Mouse (Mus musculus): ENCODE data around the gene Gm49354. TPM values are rescaled to one million over a fixed set of nuclear protein-coding genes. Genes with fewer than 3 reads are reported as not detected.
A peak's percentile ranks its signal among the peaks of the same experiment; 100 is the strongest.
"Not testable (repeated sequence)": the region's sequence is repeated elsewhere in the genome, so short reads cannot be mapped to it uniquely, and the experiment has no call there.

The Gm49354 gene
- polyA plus RNA-seq, 1 experiment from 2014 or later = not detected

- Histone ChIP-seq H3K36me3 (peaks cover 22% of the 10 kb centered on the region), H3K4me1 (replicated peaks) (peaks cover 6% of the 10 kb centered on the region; the same call in 1 of the 2 replicates), H3K9me3 (no peaks in the 10 kb centered on the region), H3K4me3 (no peak overlapping the region), H3K27ac (no peak overlapping the region), H3K27me3 (ENCODE audit: insufficient read depth, poor library complexity, severe bottlenecking) (no peaks in the 10 kb centered on the region)
- WGBS = 80% methylated on average over 12 of the region's 12 CpGs
- no peak for DNase-seq (ENCODE audit: low spot score)
Observed at GRCm38 (mm10) chr13:59750310-59750709, 31.7 kb downstream of the Gm49354 start.

GRCm38 (mm10) chr13:59746711-59747110, 35.3 kb downstream of the Gm49354 start, which contains the start of gene 1700014D04Rik:
TSS of gene 1700014D04Rik (minus strand) at chr13:59746752.
- no peak for DNase-seq (ENCODE audit: low spot score)
- no peak within 1 kb of the TSS for H3K27ac ChIP-seq
- no peaks in the 10 kb centered on the region for H3K27me3 ChIP-seq (ENCODE audit: insufficient read depth, poor library complexity, severe bottlenecking)
- H3K4me1 ChIP-seq (replicated peaks) = peaks cover 6% of the 10 kb centered on the region; the same call in 1 of the 2 replicates
- no peaks in the 10 kb centered on the region for H3K9me3 ChIP-seq
- H3K4me3 ChIP-seq = no peak within 1 kb of the TSS
- no peaks in the 10 kb centered on the region for H3K36me3 ChIP-seq
- WGBS = 83% methylated on average over 9 of the region's 9 CpGs

- Histone ChIP-seq H3K9me3 (no peaks in the 10 kb centered on the region), H3K4me3 (no peak overlapping the region), H3K36me3 (no peaks in the 10 kb centered on the region), H3K4me1 (replicated peaks) (peaks cover 6% of the 10 kb centered on the region; the same call in 1 of the 2 replicates), H3K27ac (no peak overlapping the region), H3K27me3 (ENCODE audit: insufficient read depth, poor library complexity, severe bottlenecking) (no peaks in the 10 kb centered on the region)
- DNase-seq (ENCODE audit: low spot score) = no peak
- WGBS = 77% methylated on average over 6 of the region's 6 CpGs
Observed at GRCm38 (mm10) chr13:59746164-59746563, 35.9 kb downstream of the Gm49354 start.

GRCm38 (mm10) chr13:59745462-59745861, 36.6 kb downstream of the Gm49354 start:
- Histone ChIP-seq H3K4me3 (no peak overlapping the region), H3K9me3 (no peaks in the 10 kb centered on the region), H3K4me1 (replicated peaks) (peaks cover 6% of the 10 kb centered on the region; the same call in 1 of the 2 replicates), H3K27me3 (ENCODE audit: insufficient read depth, poor library complexity, severe bottlenecking) (no peaks in the 10 kb centered on the region), H3K36me3 (no peaks in the 10 kb centered on the region), H3K27ac (no peak overlapping the region)
- 90% methylated on average over 6 of the region's 6 CpGs for WGBS
- no peak for DNase-seq (ENCODE audit: low spot score)

GRCm38 (mm10) chr13:59741697-59742096, 40.3 kb downstream of the Gm49354 start:
- no peak for DNase-seq (ENCODE audit: low spot score)
- Histone ChIP-seq H3K4me1 (replicated peaks) (peaks cover 2% of the 10 kb centered on the region; the same call in 1 of the 2 replicates), H3K27me3 (ENCODE audit: insufficient read depth, poor library complexity, severe bottlenecking) (no peaks in the 10 kb centered on the region), H3K27ac (no peak overlapping the region), H3K36me3 (no peaks in the 10 kb centered on the region), H3K4me3 (no peak overlapping the region), H3K9me3 (no peaks in the 10 kb centered on the region)
- 83% methylated on average over 10 of the region's 10 CpGs for WGBS

- no peak overlapping the region for H3K4me3 ChIP-seq
- H3K27ac ChIP-seq = no peak overlapping the region
- H3K9me3 ChIP-seq = no peaks in the 10 kb centered on the region
- no peak for DNase-seq (ENCODE audit: low spot score)
- H3K27me3 ChIP-seq (ENCODE audit: insufficient read depth, poor library complexity, severe bottlenecking) = no peaks in the 10 kb centered on the region
- no peaks in the 10 kb centered on the region for H3K36me3 ChIP-seq
- 91% methylated on average over 11 of the region's 11 CpGs for WGBS
- H3K4me1 ChIP-seq (replicated peaks) = no peaks in the 10 kb centered on the region
Observed at GRCm38 (mm10) chr13:59741096-59741495, 40.9 kb downstream of the Gm49354 start.

DNA sequence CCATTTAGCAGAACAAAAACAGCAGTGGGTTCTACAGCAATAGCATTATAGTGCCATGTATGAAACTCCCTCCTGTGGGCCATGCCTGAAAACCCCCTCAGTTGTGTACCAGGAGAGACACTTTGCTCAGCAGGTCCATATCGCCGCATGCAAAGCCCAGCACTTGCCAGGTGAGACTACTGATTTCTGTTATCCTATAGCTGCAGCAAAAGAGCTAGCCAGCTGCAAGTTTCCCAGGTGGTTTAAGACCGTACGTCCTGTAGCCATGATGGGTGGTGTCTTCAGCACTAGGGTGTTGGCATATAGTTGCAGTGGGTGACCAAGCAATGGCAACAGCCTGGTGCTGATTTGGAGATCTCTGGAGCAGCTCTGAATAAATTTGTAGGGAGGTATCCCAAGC, 42.6 kb downstream of the Gm49354 start:
- Histone ChIP-seq H3K27ac (no peak overlapping the region), H3K4me3 (no peak overlapping the region), H3K27me3 (ENCODE audit: insufficient read depth, poor library complexity, severe bottlenecking) (no peaks in the 10 kb centered on the region), H3K9me3 (no peaks in the 10 kb centered on the region), H3K36me3 (no peaks in the 10 kb centered on the region), H3K4me1 (replicated peaks) (peaks cover 4% of the 10 kb centered on the region; the same call in 1 of the 2 replicates)
- no peak for DNase-seq (ENCODE audit: low spot score)
- WGBS = 93% methylated on average over 4 of the region's 4 CpGs

- 89% methylated on average over 2 of the region's 2 CpGs for WGBS
- Histone ChIP-seq H3K27me3 (ENCODE audit: insufficient read depth, poor library complexity, severe bottlenecking) (no peaks in the 10 kb centered on the region), H3K4me1 (replicated peaks) (peaks cover 4% of the 10 kb centered on the region; the same call in 1 of the 2 replicates), H3K4me3 (no peak overlapping the region), H3K27ac (no peak overlapping the region), H3K9me3 (no peaks in the 10 kb centered on the region), H3K36me3 (no peaks in the 10 kb centered on the region)
- no peak for DNase-seq (ENCODE audit: low spot score)
Observed at GRCm38 (mm10) chr13:59738455-59738854, 43.6 kb downstream of the Gm49354 start.

DNA sequence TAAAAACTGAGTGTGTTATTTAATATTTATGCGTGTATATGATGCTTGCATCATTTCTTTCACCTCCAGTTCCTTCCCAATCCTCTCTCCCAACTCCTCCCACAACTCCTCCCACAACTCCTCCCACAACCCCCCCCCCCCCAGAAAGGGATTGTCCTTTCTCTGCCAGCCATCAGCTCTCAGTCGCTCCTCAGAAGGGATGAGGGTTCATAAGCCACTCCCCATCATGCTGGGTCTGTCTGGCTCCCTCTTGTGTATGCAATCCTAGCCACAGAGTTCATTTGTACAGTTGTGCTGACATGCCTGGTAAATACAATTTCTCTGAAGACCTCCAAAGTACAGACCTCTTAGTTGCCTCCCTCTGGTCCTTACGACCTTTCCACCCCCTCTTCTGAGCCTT, 46.9 kb downstream of the Gm49354 start:
- WGBS = 31% methylated on average over 3 of the region's 3 CpGs
- Histone ChIP-seq H3K36me3 (no peaks in the 10 kb centered on the region), H3K4me3 (no peak overlapping the region), H3K9me3 (no peaks in the 10 kb centered on the region), H3K4me1 (replicated peaks) (peaks cover 4% of the 10 kb centered on the region; the same call in 1 of the 2 replicates), H3K27ac (no peak overlapping the region), H3K27me3 (ENCODE audit: insufficient read depth, poor library complexity, severe bottlenecking) (no peaks in the 10 kb centered on the region)
- peak; percentile 29 for DNase-seq (ENCODE audit: low spot score)

- H3K4me1 ChIP-seq (replicated peaks); DNase-seq (ENCODE audit: low spot score); H3K27ac ChIP-seq; H3K4me3 ChIP-seq; H3K9me3 ChIP-seq; H3K27me3 ChIP-seq (ENCODE audit: insufficient read depth, poor library complexity, severe bottlenecking); H3K36me3 ChIP-seq: not testable (repeated sequence)
- WGBS = 39% methylated on average over 6 of the region's 6 CpGs
Observed at GRCm38 (mm10) chr13:59734347-59734746, 47.7 kb downstream of the Gm49354 start.

DNA sequence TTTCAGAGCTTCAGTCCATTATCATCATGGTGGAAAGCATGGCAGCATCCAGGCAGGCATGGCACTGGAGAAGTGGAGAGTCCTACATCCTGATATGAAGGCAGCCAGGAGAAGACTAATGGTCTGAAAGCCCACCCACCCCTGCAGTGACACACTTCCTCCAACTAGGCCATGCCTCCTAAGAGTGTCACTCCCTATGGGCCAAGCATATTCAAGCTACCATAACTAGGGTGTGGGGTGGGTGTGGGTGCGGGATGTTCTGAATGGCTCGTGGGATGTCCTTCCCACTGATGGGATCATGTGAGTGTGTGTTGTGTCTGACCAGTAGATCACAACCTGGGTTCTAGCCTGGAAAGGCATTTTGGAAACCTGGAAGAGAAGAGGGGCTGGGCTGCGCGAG, 48.1 kb downstream of the Gm49354 start:
- Histone ChIP-seq H3K27me3 (ENCODE audit: insufficient read depth, poor library complexity, severe bottlenecking) (peaks cover 5% of the 10 kb centered on the region), H3K36me3 (no peaks in the 10 kb centered on the region), H3K27ac (no peak overlapping the region), H3K4me1 (replicated peaks) (peaks cover 4% of the 10 kb centered on the region; the same call in 1 of the 2 replicates), H3K4me3 (no peak overlapping the region), H3K9me3 (no peaks in the 10 kb centered on the region)
- 76% methylated on average over 4 of the region's 4 CpGs for WGBS
- DNase-seq (ENCODE audit: low spot score) = no peak

GRCm38 (mm10) chr13:59731652-59732051, 50.4 kb downstream of the Gm49354 start, which contains the start of gene Spata31d1d:
TSS of gene Spata31d1d (minus strand) at chr13:59731752.
- Histone ChIP-seq H3K4me3 (no peak within 1 kb of the TSS), H3K9me3 (no peaks in the 10 kb centered on the region), H3K4me1 (replicated peaks) (peaks cover 8% of the 10 kb centered on the region), H3K27ac (no peak within 1 kb of the TSS), H3K36me3 (no peaks in the 10 kb centered on the region), H3K27me3 (ENCODE audit: insufficient read depth, poor library complexity, severe bottlenecking) (peaks cover 21% of the 10 kb centered on the region)
- 41% methylated on average over 7 of the region's 7 CpGs for WGBS
- DNase-seq (ENCODE audit: low spot score) = no peak

- H3K4me3 ChIP-seq = no peak overlapping the region
- 32% methylated on average over 7 of the region's 7 CpGs for WGBS
- peak overlapping the region; percentile 50; the same call in 1 of the 2 replicates for H3K27ac ChIP-seq
- H3K4me1 ChIP-seq (replicated peaks) = peaks cover 19% of the 10 kb centered on the region
- no peaks in the 10 kb centered on the region for H3K9me3 ChIP-seq
- H3K36me3 ChIP-seq = no peaks in the 10 kb centered on the region
- peak; percentile 86 for DNase-seq (ENCODE audit: low spot score)
- peaks cover 33% of the 10 kb centered on the region for H3K27me3 ChIP-seq (ENCODE audit: insufficient read depth, poor library complexity, severe bottlenecking)
Observed at GRCm38 (mm10) chr13:59728378-59729093, 53.5 kb downstream of the Gm49354 start.

Data from hindbrain, embryonic 10.5 days (tissue).